Mouse (Mus musculus) lung, adult 2 months (tissue): ENCODE results near the gene Odf3.

Experiments
- CTCF ChIP-seq: fragments of 200-500 bp; IDR thresholded peaks from 2 replicates; pipeline ENCODE4 v1.5.1; 2011; ENCODE audit warnings: mild to moderate bottlenecking, low read length, control low read depth; ENCODE audit not compliant: insufficient read depth
- POLR2A ChIP-seq: fragments of 200-500 bp; IDR thresholded peaks from 2 replicates; pipeline ENCODE4 v1.6.1; 2011; ENCODE audit warnings: low read depth, mild to moderate bottlenecking, control low read depth, low read length, borderline replicate concordance; ENCODE audit errors: extremely low read depth

- peak; percentile 89 for TF ChIP-seq POLR2A
- no peak for TF ChIP-seq CTCF
Measured at GRCm38 (mm10) chr7:140856785-140857549, 9.4 kb downstream of the Odf3 start, which contains the start of gene Ric8a.
